Mouse (Mus musculus) A20 (cell line): ENCODE data around the gene Slc25a41.

Source experiments
- DNase-seq: peaks from one replicate; pipeline ENCODE4 v3.0.0-alpha.2; 2011; ENCODE audit warnings: low read depth, low spot score

The Slc25a41 gene

DNA sequence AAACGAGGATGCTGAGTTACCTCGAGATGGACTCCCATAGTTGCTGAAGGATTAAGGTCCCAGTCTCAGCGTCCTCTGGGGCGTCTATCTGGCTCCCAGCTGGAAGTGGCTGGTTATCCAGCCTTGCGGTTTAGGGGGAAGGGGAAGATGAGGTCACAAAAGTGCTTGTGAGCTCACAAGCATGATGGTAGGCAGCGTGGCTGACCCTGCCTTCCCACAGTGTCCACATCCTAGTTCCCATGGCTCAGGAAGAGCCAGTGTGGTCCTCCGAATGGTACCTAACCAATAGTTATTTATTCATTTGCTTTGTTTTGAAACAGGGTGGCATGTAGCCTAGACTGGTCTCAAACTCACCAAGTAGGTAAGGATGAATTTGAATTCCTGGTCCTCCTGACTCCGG is at the start of gene Slc25a41:
Slc25a41 (minus strand) TSS at position 101 of the 400 bp plus-strand sequence.
- no peak for DNase-seq

DNA sequence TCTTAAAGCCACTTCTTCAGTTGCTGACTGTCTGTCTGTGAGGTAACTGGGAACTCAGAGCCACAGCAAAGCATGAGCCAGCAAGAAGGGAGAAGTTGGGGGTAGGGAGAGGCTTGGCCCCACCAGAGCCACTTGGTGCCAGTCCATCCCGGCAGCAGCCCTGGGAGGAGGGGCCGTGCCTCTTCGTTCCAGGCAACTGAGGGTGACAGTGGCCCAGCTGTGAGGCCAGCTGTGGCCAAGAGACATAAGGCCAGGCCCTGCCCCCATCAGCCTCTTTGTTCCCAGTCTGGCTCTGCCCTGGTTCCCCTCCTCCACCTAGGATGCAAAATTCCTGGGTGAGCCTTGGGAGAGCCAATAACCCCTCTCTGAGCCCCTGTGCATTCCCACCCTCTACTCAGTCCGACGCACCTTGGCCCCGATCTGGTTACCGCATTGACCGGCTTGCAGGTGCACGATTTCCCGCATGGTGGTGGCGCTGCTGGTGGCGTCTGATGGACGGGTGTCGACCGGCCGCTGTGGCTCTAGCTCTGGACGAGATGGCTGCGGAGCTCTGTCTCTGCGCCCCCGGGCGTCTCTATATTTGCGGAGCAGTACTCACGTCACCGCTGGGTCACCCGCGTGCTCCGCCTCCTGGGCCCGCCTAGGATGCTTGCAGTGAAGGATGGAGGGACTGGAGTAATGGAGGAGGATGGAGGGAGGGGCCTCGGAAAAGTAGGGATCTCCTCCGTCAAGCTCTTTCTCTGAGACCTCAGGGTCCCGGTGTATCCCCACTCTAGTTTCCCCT is 45.8 kb upstream of the Slc25a41 start, which contains the start of gene Tubb4a:
Tubb4a (minus strand) TSS at position 734 of the 784 bp plus-strand sequence.
- DNase-seq, result no peak

DNA sequence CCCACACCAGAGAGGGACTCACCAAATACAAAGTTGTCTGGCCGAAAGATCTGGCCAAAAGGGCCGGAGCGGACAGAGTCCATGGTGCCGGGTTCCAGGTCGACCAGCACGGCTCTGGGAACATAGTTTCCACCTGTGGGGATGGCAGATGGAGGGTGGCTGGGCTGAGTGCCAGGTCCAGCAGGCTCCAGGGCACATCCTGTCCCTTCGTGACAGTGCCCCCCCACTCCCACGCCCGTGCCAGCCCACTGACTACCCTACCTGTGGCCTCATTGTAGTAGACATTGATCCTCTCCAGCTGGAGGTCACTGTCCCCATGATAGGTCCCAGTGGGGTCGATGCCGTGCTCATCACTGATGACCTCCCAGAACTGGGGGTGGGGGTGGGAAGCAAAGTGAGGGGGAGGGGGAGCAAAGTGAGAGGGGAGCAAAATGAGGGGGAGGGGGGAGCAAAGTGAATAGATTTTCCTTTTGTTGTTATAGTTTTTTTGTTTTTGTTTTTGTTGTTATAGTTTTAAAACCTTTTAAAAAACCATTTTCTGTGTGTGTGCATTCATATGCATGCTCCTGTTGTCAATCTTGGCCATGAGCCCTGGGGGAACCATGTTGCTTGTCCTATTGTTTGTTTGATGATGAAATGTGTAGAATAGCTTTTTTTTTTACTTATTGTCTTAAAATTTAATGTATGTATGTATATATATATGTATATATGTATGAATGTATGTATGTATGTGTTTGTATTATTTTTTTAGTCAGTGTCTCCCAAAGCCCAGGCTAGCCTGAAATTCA is 44.7 kb upstream of the Slc25a41 start:
- no peak for DNase-seq

DNA sequence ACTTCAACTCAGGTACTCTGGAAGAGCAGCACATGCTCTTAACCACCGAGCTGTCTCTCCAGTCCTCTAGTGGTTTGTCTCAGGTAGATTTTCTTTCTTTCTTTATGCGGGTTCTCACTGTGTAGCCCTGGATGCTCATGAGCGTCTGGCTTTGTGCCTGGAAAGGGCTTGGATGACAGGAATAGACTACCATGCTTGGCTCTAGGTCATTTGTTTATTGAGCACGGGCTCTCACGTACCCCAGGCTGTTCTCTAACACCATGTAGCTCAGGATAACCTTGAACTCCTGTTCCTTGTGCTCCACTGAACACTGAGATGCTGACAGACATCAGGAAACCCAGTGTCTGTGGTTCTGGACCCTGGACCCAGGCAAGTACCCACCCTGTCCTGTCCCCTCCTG is 41.0 kb upstream of the Slc25a41 start:
- DNase-seq, result no peak

DNA sequence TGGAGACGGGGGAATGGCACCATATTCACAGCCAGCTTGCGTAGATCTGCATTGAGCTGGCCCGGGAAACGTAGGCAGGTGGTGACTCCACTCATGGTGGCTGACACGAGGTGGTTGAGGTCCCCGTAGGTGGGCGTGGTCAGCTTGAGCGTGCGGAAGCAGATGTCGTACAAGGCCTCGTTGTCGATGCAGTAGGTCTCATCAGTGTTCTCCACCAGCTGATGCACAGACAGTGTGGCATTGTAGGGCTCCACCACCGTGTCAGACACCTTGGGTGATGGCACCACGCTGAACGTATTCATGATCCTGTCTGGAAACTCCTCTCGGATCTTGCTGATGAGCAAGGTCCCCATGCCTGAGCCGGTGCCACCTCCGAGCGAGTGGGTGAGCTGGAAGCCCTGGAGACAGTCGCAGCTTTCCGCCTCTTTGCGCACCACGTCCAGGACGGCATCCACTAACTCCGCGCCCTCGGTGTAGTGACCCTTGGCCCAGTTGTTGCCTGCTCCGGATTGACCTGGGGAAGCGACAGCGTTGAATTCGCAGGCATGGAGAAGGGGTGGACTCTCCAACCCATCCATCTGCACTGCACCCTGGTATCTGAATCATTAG is 39.9 kb upstream of the Slc25a41 start:
- no peak for DNase-seq

DNA sequence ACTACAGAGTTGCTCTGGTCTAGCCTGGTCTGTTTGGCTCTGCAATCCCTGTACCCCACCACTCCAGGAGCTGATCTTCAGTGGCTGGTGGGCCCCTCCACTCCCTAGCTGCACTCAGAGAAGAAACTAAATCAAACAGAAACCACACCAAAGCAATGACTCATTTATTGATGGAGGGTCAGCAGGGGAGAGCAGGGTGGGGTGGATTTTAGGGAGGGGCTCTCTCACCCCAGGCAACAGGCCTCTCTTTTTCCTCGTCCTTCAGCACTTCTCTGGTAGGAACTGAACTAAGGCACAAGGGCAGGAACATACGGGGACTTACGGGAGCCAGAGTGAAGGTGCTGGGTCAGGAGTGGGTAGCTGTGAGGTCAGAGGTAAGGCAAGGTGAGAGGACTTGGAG is 38.5 kb upstream of the Slc25a41 start:
- no peak for DNase-seq

DNA sequence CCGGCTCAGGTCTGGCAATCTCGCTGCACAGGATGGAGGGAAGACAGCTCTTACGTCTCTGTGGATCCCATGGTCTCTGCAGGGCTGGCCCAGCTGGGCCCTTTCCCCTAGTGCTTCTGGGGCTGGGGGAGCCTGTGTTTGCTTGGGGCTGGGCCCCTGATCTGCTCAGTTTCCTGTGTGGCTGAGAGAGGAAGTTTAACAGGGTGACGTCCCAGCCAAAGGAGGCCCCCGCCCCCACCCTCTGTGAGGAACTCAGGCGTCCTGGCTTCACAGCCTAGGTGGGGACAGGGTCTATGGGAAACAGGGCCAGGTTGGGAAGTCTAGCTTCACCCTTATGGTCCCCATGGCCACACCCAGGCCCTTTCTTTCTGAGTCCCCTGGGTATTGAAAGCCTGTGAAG is 36.9 kb upstream of the Slc25a41 start, which contains the start of gene Dennd1c:
Dennd1c (minus strand) TSS at position 179 of the 400 bp plus-strand sequence.
- DNase-seq, result peak; percentile 89

DNA sequence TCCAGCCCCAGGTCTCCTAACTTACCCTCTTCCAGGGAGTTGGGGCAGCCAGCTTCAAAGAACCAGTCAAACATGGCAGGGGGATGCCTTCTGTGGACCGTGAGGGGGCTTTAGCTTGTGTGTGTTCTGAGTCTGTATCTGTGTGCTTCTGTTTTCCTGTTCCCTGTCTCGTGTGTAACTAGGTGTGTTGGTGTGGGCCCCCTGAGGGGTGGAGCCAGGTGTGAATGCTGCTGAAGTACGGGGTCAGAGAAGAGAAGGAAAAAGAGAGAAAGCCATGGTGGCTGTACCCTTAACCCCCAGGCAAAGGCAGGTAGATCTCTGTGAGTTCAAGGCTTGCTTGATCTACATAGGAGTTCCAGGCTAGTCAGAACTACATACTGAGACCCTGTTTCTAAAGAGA is 35.5 kb upstream of the Slc25a41 start:
- no peak for DNase-seq

DNA sequence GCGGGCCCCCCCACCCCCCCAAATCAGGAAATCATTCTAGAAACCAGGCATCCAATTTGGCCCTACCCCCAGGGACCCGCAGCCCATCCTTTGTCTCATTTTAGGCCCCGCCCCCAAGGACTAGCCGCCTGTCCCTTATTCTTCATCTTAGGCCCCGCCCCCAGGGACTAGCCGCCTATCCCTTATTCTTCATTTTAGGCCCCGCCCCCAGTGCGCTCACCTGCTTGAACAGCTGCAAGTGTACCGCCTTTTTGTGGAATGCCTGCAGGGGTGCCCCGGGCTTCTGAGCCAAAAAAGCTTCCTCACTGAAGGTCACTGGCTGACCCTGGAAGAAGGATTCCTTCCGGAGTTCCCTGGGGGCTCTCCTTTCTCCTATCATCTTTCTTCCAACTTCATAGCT is 29.2 kb upstream of the Slc25a41 start:
- DNase-seq, result no peak

DNA sequence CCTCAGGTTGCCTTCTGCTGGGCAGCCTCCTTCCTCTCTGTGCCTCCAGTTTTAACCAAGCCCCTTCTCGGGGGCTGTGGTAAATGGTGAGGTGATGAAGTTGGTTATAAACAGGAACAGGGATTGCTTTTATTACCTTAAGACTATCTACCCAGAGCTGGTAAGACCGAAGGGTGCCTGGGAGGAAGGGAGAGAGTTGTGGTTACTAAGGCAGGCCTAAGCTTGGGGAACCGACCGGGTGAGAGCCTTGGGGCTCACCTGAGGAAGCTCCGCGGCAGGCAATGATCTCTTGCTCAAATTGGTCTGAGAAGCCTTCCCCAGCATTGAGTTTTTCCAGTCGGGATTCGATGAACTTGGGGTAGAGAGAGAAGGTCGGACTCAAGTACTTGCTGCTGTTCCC is 28.8 kb upstream of the Slc25a41 start:
- DNase-seq, result no peak

DNA sequence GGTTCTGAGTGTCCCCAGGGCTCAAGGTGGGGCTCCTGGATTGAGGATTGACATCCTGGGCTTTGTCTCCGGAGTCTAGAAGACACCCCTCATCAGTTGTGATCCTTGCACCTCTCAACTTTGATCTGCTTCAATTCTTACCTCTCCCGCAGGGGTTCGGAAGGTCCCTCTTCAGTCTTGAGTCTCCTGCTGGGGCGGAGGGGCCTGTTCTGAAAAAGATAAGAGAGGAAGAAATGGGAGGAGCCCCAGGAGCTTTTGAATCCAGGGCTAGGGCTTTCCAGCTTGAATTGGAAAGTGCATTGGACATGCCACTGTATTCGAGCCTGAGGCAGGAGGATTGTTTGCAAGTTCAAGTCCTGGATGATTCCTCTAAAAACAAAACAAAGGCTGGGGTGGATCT is 25.5 kb upstream of the Slc25a41 start:
- DNase-seq, result no peak

DNA sequence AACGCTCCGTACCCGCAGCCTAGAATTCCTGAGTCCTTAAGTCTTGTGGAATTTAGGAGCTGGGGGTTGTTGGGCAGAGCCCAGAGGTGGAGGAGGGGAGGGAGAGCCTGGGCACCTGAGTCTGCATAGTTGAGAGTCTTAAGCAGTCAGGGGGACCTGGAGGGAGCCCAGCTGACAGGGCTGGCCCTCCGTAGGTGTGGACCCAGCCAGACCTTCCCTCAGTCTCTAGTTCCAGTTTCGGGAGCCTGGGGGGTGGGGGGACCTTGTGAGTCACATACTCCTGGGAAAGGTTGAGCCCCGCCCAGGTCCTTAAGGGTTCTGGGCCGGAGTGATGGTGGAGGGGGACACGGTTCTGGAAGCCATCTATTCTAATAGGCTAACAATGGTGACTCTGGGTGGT is 21.6 kb upstream of the Slc25a41 start:
- DNase-seq, result no peak

DNA sequence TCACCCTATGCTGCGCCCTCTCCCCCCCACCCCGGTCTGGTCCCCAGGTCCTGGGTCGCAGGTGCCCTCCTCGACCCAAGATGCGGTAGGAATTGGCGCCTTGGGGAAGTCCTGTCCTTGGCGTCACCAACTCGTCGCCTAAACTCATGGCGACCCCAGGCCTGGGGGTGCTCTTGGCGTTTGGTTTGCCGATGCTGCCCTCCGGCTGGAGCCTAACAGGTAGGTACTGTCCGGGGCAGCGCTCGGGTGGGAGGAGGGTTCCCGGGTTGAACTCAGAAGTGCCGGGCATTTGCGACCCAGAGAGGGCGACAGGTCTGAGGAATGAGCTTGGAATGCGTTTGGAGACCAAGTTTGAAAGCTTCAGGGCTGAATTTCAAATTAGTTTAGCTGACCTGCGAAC is 21.1 kb upstream of the Slc25a41 start:
- no peak for DNase-seq

DNA sequence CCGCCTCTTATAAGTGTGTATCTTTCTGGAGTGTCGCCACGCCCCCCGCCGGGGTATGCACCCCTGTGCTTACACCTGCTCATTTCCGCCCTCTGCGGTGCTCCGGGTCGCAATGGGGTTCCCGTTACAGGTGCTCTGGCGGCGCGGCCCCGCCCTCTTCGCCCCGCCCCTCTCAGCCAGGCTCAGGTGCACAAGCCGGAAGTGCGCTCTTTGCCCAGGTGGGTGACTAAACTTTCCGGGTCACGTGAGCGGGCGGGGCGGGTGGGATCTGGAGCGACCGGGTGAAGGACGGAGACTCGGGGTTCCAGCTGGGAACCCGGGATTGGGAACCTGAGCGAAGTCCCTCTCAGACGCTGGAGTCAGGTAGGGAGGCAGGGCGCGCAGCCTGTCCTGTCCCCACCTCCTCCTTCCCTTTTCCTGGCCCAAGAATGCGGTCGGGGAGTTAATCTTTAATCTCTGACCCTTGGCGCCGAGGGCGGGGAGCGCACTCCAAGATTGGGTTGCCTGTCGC is 20.6 kb upstream of the Slc25a41 start:
- DNase-seq, result peak; percentile 50

DNA sequence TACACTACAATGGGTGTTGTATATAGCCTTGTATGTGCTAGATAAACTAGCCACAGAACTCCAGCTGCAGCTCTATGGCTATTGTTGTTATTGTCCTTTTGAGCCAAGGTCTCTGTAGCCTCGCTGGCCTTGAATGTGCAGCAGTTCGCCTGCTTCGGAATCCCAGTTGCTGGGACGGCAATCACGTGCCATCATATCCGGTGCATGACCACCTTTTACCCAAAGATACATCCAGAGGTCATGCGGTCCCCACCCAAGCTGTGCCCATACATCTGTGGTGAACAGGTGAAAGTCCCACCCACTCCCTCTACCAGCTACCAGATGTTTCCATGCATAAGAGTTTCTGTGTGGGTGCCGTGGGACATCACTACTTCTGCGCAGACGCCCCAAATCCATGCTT is 19.6 kb upstream of the Slc25a41 start:
- DNase-seq, result no peak

DNA sequence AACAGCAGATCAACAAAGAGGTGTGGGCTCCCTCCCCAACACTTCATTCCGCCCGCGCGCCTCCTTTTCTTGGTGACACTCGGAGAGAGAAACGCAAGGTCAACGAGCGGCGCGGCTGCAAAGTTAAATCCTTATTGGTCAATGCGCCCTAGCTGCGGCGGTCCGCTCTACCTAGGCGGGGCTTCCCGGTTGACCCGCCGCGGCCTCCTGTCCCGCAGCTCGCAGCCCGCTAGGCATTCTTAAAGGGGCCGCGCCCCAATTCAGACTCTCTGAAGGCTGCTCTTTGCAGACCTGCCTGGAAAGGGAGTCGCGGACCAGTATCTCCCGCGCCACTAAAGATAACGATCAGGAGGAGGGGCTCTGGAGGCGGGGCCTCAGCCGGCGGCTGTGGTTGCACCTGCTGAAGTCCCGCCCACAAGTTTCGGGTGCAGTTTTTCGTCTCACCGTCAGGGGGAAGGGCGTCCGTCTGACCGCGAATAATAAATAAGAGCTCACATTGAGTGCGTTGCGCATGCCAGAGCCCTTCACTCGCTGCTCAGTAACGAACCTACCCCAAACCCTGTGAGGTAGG is 18.9 kb upstream of the Slc25a41 start:
- peak; percentile 99 for DNase-seq

DNA sequence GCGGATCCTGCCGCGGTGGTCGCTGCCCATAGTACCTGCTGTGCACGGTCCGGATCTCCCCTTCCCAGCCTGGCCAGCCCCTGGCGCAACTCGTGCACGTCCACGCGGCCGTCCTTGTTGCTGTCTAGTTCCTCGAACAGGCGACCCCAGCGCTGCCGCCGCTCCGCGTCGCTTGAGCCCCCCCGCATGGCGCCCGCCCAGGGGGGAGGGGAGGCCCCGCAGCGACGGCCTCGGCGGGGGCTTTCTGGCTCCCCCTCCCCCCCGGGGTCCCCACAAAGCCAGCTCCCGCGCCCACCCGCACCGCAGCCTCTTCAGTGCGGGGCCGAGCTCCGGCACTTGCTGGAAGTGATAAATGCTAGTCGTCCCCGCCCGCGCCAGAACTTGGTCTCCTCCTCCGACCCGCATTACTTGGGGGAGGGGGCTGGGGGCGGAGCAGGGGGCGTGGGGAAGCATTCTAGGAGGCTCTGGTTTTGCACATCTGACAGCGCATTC is 18.1 kb upstream of the Slc25a41 start, which contains the start of gene Slc25a23:
Slc25a23 (minus strand) TSS at position 378 of the 492 bp plus-strand sequence.
- DNase-seq, result peak; percentile 87

DNA sequence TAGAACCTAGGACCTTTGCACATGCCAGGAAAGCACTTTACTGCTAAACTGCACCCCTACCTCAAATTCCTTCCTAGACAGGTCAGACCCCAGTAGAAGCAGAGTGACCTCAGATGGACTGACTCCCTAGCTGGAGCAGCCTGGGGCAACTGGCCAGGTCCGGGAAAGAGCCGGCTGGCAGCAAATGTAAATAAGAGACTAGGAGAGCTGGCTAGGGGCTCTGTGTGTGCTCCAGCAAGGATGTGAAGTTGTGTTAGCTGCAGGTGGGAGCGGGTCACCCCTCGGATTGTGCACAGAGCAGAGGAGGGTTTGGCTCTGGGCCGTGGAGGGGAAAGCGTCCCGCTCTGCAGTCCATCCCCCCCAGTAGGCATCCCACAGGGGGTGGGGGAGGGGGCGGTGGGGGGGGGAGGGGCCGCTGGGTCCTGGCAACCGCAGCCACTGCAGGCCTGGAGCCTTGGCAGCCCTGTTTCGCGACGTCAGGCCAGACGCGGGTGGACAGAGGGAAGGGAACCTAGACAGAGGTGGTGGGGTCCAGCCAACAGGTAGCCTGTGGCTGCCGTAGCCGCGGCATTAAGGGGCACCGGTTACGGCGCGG is 17.5 kb upstream of the Slc25a41 start, which contains the start of gene Crb3:
Crb3 (plus strand) TSS at position 215 of the 595 bp plus-strand sequence.
- no peak for DNase-seq

DNA sequence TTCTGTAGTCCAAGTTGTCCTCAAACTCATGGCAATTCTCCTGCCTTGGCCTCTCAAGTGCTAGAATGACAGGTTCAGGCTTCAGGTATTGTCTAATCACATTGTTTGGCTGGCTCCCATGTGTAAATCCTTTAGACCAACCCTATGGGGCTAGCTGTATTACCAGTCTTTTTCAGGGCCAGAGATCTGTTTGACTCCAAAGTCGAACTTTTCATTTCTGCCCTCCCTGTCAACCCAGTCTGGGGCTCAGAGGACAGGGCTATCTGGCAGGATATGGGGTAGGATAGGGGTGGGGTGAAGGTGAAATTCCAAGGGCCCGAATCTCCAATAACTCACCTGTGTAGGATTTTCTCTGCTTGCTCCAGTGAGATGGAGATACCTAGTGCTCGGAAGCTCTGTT is 14.8 kb upstream of the Slc25a41 start:
- no peak for DNase-seq

DNA sequence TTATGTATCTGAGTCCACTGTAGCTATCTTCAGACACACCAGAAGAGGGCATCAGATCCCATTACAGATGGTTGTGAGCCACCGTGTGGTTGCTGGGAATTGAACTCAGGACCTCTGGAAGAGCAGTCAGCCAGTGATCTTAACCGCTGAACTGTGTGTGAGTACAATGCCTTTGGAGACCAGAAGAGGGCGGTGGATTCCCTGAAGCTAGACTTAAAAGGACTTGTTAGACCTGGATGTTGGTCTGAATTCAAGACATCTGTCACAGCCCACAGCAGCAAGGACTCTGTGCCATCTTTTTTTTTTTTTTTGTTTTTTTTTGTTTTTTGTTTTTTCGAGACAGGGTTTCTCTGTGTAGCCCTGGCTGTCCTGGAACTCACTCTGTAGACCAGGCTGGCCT is 10.2 kb upstream of the Slc25a41 start:
- DNase-seq, result peak; percentile 64

DNA sequence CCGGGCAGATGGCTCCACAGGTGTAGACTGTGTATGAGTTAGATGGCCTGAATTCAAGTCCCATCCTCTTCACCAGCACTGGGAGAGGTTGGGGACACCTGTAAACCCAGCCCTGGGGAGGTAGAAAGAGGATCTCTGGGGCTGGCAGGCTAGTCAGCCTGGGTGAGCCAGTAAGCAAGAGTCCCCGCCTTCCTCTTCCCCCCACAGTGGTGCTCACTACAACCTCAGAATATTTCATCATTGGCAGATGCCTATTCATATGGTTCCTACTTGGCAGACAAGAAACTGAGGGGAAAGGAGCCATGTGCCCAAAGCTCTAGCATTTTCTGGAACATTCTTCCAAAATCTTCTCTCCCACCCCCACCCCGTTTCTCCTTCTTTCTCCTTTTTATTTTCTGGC is 7.4 kb upstream of the Slc25a41 start:
- peak; percentile 89 for DNase-seq
